Mouse (Mus musculus) bone marrow macrophage, adult 2 months (primary cell): ENCODE measurements at regions not wholly inside any gene's neighbourhood (a gene's known extent, or its start where the extent isn't known, plus 50 kb on each side); places are given as distances from the start of the nearest gene placed in this dataset.

ENCODE experiments used
- CTCF ChIP-seq: IDR thresholded peaks from 2 replicates; pipeline ENCODE4 v1.5.1; 2012; ENCODE audit warnings: low read depth, mild to moderate bottlenecking, low read length, moderate library complexity
- POLR2A ChIP-seq: IDR thresholded peaks from 2 replicates; pipeline ENCODE4 v1.6.1; 2012; ENCODE audit warnings: mild to moderate bottlenecking, low read depth, low read length, borderline replicate concordance

GRCm38 (mm10) chr8:36348067-36348466 is 582.5 kb downstream of the Gm19410 start:
- TF ChIP-seq POLR2A (no peak), CTCF (no peak)
